In the genomic region with DNA sequence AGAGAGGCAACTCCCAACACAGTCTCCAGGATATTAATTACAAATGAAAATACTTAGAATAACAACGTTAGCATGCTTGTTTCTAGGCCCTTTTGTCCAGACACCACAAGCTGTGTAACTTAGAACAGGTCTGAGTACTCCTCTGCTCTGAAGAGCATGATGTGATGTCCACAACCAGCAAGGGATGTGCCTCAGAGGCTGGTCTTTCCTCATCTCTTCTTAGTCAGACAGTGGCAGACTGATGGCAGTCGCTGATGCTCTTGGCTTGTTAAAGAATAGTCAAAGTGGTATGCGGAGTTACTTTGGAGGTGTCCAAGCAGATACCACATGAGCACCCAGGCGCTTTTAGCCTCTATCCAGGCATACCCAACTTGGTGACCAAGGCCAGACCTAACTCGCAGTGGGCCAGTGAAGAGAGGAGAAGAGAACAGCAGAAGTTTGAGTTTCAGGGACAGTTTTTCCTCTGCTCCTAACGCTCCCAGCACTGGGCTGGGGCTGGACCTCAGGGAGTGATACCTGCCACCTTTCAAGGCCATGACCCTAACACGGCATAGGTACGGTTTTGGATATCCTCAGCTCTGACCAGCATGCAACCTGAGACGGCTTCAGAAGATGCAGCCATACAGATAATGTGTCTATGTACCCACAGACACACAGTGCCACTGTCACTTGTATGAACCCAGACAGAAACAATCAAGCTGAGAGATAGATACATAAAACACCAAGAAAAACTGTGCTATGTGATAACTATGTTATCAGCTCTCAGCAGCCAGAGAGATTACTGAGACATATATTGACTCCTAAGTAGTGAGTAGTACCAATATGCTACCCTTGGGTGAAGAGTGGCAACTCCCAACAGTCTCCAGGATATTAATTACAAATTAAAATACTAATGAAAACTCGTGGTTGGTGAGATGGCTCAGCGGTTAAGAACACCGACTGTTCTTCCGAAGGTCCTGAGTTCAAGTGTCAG, we compare ENCODE assay signal across 10 mouse cellular contexts. TPM values are rescaled to one million over a fixed set of nuclear protein-coding genes. Genes with fewer than 3 reads are reported as not detected.
DNase-seq lines count a peak whose midpoint lies in the region; ATAC-seq and TF ChIP-seq lines count a peak whose summit lies in the region.
"Had no signal": no experiment of that assay in that cellular context is flagged by ENCODE, and none has a peak within 500 bp of the region (broad histone marks: within the 10 kb centered on the region; RNA-seq: fewer than 3 reads in every experiment).

No protein-coding gene starts in this region.

- no peaks in the 10 kb centered on the region for H3K27me3 ChIP-seq in forebrain, postnatal 0 days (ENCODE audit: insufficient read depth, low read length)
- no peaks in the 10 kb centered on the region for H3K27me3 ChIP-seq in forebrain, embryonic 15.5 days
- H3K27me3 ChIP-seq in lung, embryonic 14.5 days (ENCODE audit: insufficient read depth, low read length) = no peaks in the 10 kb centered on the region
- no peaks in the 10 kb centered on the region for H3K27me3 ChIP-seq in hindbrain, embryonic 14.5 days (ENCODE audit: control insufficient read depth, insufficient read depth, low read length)
- no peaks in the 10 kb centered on the region for H3K27me3 ChIP-seq in midbrain, embryonic 15.5 days (replicated peaks)

- no peaks in the 10 kb centered on the region for H3K36me3 ChIP-seq in forebrain, postnatal 0 days (ENCODE audit: insufficient read depth)
- H3K36me3 ChIP-seq in forebrain, embryonic 15.5 days = no peaks in the 10 kb centered on the region
- H3K36me3 ChIP-seq in lung, embryonic 14.5 days (ENCODE audit: insufficient read depth) = no peaks in the 10 kb centered on the region
- no peaks in the 10 kb centered on the region for H3K36me3 ChIP-seq in hindbrain, embryonic 14.5 days (replicated peaks; ENCODE audit: control insufficient read depth, insufficient read depth)
- H3K36me3 ChIP-seq in midbrain, embryonic 15.5 days (replicated peaks) = no peaks in the 10 kb centered on the region

- TF ChIP-seq CTCF in forebrain, postnatal 0 days (IDR thresholded peaks at IDR 0.05; ENCODE audit: low read depth) = no peak
- no peak for TF ChIP-seq CTCF in lung, embryonic 14.5 days (IDR thresholded peaks at IDR 0.05; ENCODE audit: low read depth)

- H3K4me1 ChIP-seq in forebrain, postnatal 0 days (ENCODE audit: insufficient read depth) = peaks cover 11% of the 10 kb centered on the region; the same call in 1 of the 2 replicates
- H3K4me1 ChIP-seq in forebrain, embryonic 15.5 days = peaks cover 26% of the 10 kb centered on the region
- H3K4me1 ChIP-seq in lung, embryonic 14.5 days (ENCODE audit: insufficient read depth) = peaks cover 6% of the 10 kb centered on the region; the same call in 1 of the 2 replicates
- peaks cover 22% of the 10 kb centered on the region for H3K4me1 ChIP-seq in hindbrain, embryonic 14.5 days (replicated peaks; ENCODE audit: control insufficient read depth, insufficient read depth, low read length)
- H3K4me1 ChIP-seq in midbrain, embryonic 15.5 days = peaks cover 31% of the 10 kb centered on the region

- ATAC-seq in forebrain, postnatal 0 days = no peak
- ATAC-seq in forebrain, embryonic 15.5 days (replicated peaks) = no peak
- ATAC-seq in lung, embryonic 14.5 days (ENCODE audit: insufficient read depth) = no peak
- no peak for ATAC-seq in hindbrain, embryonic 14.5 days (ENCODE audit: low FRiP score)
- ATAC-seq in midbrain, embryonic 15.5 days (replicated peaks) = no peak
- no peak for ATAC-seq in cerebellum, adult (ENCODE audit: insufficient number of reproducible peaks, low FRiP score, low TSS enrichment)

- H3K27ac ChIP-seq in forebrain, postnatal 0 days (ENCODE audit: low read depth, low read length) = peak overlapping the region; percentile 86; the same call in 1 of the 2 replicates
- no peak overlapping the region for H3K27ac ChIP-seq in forebrain, embryonic 15.5 days (replicated peaks)
- peak overlapping the region; percentile 95; the same call in 1 of the 2 replicates for H3K27ac ChIP-seq in lung, embryonic 14.5 days (ENCODE audit: low read depth)
- peak overlapping the region; percentile 87; the same call in 1 of the 2 replicates for H3K27ac ChIP-seq in hindbrain, embryonic 14.5 days
- H3K27ac ChIP-seq in midbrain, embryonic 15.5 days = peak overlapping the region; percentile 95; the same call in 1 of the 2 replicates

- 87% methylated on average over 13 of the region's 13 CpGs for WGBS in forebrain, postnatal 0 days
- 88% methylated on average over 13 of the region's 13 CpGs for WGBS in forebrain, embryonic 15.5 days
- 79% methylated on average over 13 of the region's 13 CpGs for WGBS in lung, embryonic 14.5 days
- WGBS in hindbrain, embryonic 14.5 days = 89% methylated on average over 13 of the region's 13 CpGs
- WGBS in midbrain, embryonic 15.5 days = 88% methylated on average over 13 of the region's 13 CpGs

- no peaks in the 10 kb centered on the region for H3K9me3 ChIP-seq in forebrain, postnatal 0 days (ENCODE audit: low read length)
- no peaks in the 10 kb centered on the region for H3K9me3 ChIP-seq in forebrain, embryonic 15.5 days
- no peaks in the 10 kb centered on the region for H3K9me3 ChIP-seq in lung, embryonic 14.5 days (ENCODE audit: low read depth, low read length)
- H3K9me3 ChIP-seq in hindbrain, embryonic 14.5 days (ENCODE audit: control insufficient read depth, low read length) = no peaks in the 10 kb centered on the region
- H3K9me3 ChIP-seq in midbrain, embryonic 15.5 days = no peaks in the 10 kb centered on the region

- H3K4me2 ChIP-seq in forebrain, postnatal 0 days (ENCODE audit: low read depth) = no peak overlapping the region; the same call in 1 of the 2 replicates
- H3K4me2 ChIP-seq in forebrain, embryonic 15.5 days (replicated peaks) = no peak overlapping the region
- H3K4me2 ChIP-seq in lung, embryonic 14.5 days = peak overlapping the region; percentile 98
- H3K4me2 ChIP-seq in hindbrain, embryonic 14.5 days (replicated peaks) = peak overlapping the region; percentile 91
- peak overlapping the region; percentile 92; the same call in 1 of the 2 replicates for H3K4me2 ChIP-seq in midbrain, embryonic 15.5 days

- no peak overlapping the region for H3K4me3 ChIP-seq in forebrain, postnatal 0 days (ENCODE audit: low read depth, low read length)
- no peak overlapping the region for H3K4me3 ChIP-seq in forebrain, embryonic 15.5 days
- H3K4me3 ChIP-seq in lung, embryonic 14.5 days (ENCODE audit: low read depth, low read length) = no peak overlapping the region; the same call in 1 of the 2 replicates
- H3K4me3 ChIP-seq in hindbrain, embryonic 14.5 days (replicated peaks; ENCODE audit: low read length) = peak overlapping the region; percentile 66; the same call in 1 of the 2 replicates
- H3K4me3 ChIP-seq in midbrain, embryonic 15.5 days = peak overlapping the region; percentile 68; the same call in 1 of the 2 replicates

- no peak for DNase-seq in forebrain, postnatal 0 days
- DNase-seq in lung, embryonic 14.5 days = no peak
- DNase-seq in lung, adult 18-20 months = no peak
- no peak for DNase-seq in hindbrain, embryonic 14.5 days (ENCODE audit: low spot score)
- no peak for DNase-seq in retina, embryonic 14.5 days (ENCODE audit: low spot score)
- DNase-seq: heart, postnatal 10 days; lung, postnatal 4 days had no signal

- H3K9ac ChIP-seq in forebrain, postnatal 0 days = no peak overlapping the region
- no peak overlapping the region for H3K9ac ChIP-seq in forebrain, embryonic 15.5 days (replicated peaks)
- peak overlapping the region; percentile 85; the same call in 1 of the 2 replicates for H3K9ac ChIP-seq in lung, embryonic 14.5 days
- 0 out of 2 replicates have a peak overlapping the region, but pooled peaks have one; percentile 81 for H3K9ac ChIP-seq in hindbrain, embryonic 14.5 days
- no peak overlapping the region for H3K9ac ChIP-seq in midbrain, embryonic 15.5 days

RNA-seq across cellular contexts. Expression of a gene that starts 1.3 kb away (rescaled TPM):
- total RNA-seq in forebrain, postnatal 0 days (2014; rRNA removed) = 10.3 and 14.1 TPM in 2 replicates
- polyA plus RNA-seq in forebrain, postnatal 0 days (2015; fragmentation: Nextera tagmentation; extraction: Ambion mirVana) = 3.5 and 6.3 TPM in 2 replicates
- polyA plus RNA-seq in forebrain, embryonic 15.5 days (2015; fragmentation: Nextera tagmentation; extraction: Ambion mirVana) = 13.2 and 15.3 TPM in 2 replicates
- 16.2 and 16.5 TPM in 2 replicates for polyA plus RNA-seq in lung, embryonic 14.5 days (2014; fragmentation: Nextera tagmentation; extraction: Ambion mirVana)
- 11.4 and 11.9 TPM in 2 replicates for polyA plus RNA-seq in hindbrain, embryonic 14.5 days (2014; fragmentation: Nextera tagmentation; extraction: Ambion mirVana)
- polyA plus RNA-seq in midbrain, embryonic 15.5 days (2015; fragmentation: Nextera tagmentation; extraction: Ambion mirVana) = 15.6 and 15.7 TPM in 2 replicates

RNA-seq across cellular contexts. Expression of a gene that starts 44.1 kb away (rescaled TPM):
- total RNA-seq in forebrain, postnatal 0 days (2014; rRNA removed) = 11.8 and 15.8 TPM in 2 replicates
- polyA plus RNA-seq in forebrain, postnatal 0 days (2015; fragmentation: Nextera tagmentation; extraction: Ambion mirVana) = 13.4 and 17.8 TPM in 2 replicates
- polyA plus RNA-seq in forebrain, embryonic 15.5 days (2015; fragmentation: Nextera tagmentation; extraction: Ambion mirVana) = 13.0 and 14.4 TPM in 2 replicates
- polyA plus RNA-seq in lung, embryonic 14.5 days (2014; fragmentation: Nextera tagmentation; extraction: Ambion mirVana) = 15.9 and 16.5 TPM in 2 replicates
- 15.2 and 16.1 TPM in 2 replicates for polyA plus RNA-seq in hindbrain, embryonic 14.5 days (2014; fragmentation: Nextera tagmentation; extraction: Ambion mirVana)
- polyA plus RNA-seq in midbrain, embryonic 15.5 days (2015; fragmentation: Nextera tagmentation; extraction: Ambion mirVana) = 14.9 and 17.0 TPM in 2 replicates

Comparison
In these comparisons a context has a peak if more than half of its experiments do, and no peak if none do; other contexts are left out.
1. H3K4me2 ChIP-seq: peak in lung, embryonic 14.5 days (single experiment), hindbrain, embryonic 14.5 days (single experiment) and midbrain, embryonic 15.5 days (single experiment); none in forebrain, postnatal 0 days (single experiment) and forebrain, embryonic 15.5 days (single experiment).
2. H3K4me3 ChIP-seq: peak in hindbrain, embryonic 14.5 days (single experiment) and midbrain, embryonic 15.5 days (single experiment); none in forebrain, postnatal 0 days (single experiment), forebrain, embryonic 15.5 days (single experiment) and lung, embryonic 14.5 days (single experiment).
3. H3K9ac ChIP-seq: peak in lung, embryonic 14.5 days (single experiment) and hindbrain, embryonic 14.5 days (single experiment); none in forebrain, postnatal 0 days (single experiment), forebrain, embryonic 15.5 days (single experiment) and midbrain, embryonic 15.5 days (single experiment).